Mouse (Mus musculus) lung, adult 2 months (tissue): ENCODE measurements around the gene Zfp385c.

Experiments used
- CTCF ChIP-seq: fragments of 200-500 bp; IDR thresholded peaks from 2 replicates; pipeline ENCODE4 v1.5.1; 2011; ENCODE audit warnings: mild to moderate bottlenecking, low read length, control low read depth; ENCODE audit not compliant: insufficient read depth
- POLR2A ChIP-seq: fragments of 200-500 bp; IDR thresholded peaks from 2 replicates; pipeline ENCODE4 v1.6.1; 2011; ENCODE audit warnings: low read depth, mild to moderate bottlenecking, control low read depth, low read length, borderline replicate concordance; ENCODE audit errors: extremely low read depth

DNA sequence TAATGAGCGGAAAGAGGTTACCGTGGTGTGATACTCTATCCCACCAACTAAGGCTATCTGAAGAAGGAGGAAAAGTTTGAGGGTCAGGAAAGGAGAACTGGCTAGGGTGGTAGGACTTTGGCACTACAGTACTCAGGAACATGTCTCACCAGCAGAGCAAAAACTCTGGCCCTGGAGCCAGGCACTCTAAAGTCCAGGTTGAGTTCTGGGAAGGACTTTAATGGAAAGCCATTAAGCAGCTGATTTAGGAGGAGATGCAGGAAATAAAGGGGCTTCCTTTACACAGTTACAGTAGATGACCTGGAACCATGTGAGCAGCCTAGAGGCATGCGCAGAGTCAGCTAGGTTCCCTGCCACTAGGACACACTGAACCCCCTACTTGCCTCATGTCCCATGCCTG is 34.9 kb upstream of the Zfp385c start:
- TF ChIP-seq POLR2A (no peak), CTCF (no peak)
